Mouse (Mus musculus) cerebellum, postnatal 25 days (tissue): ENCODE results near the gene Trp53i13.
A peak's percentile ranks its signal among the peaks of the same experiment; 100 is the strongest.

ENCODE experiments used
- DNase-seq, 2 experiments: peaks; one replicate each; pipeline ENCODE4 v3.0.0; 2021; ENCODE audit warnings: mixed read lengths in 2 of 2

Gene Trp53i13

GRCm38 (mm10) chr11:77492311-77492871 is 23.4 kb downstream of the Trp53i13 start:
- peak; percentile 40 to 70 for DNase-seq

- peak; percentile 70 to 72 for DNase-seq
Measured at GRCm38 (mm10) chr11:77491502-77492291, 24.1 kb downstream of the Trp53i13 start.

- peak; percentile 89 to 94 for DNase-seq
Measured at GRCm38 (mm10) chr11:77491123-77491501, 24.7 kb downstream of the Trp53i13 start.

GRCm38 (mm10) chr11:77490451-77490850 is 25.3 kb downstream of the Trp53i13 start:
- peak in 1 of 2 experiments; percentile 17 for DNase-seq

- peak; percentile 89 to 91 for DNase-seq
Measured at GRCm38 (mm10) chr11:77489591-77490235, 26.1 kb downstream of the Trp53i13 start, which contains the start of gene Ankrd13b. Gene Ankrd13b (minus strand): TSS chr11:77489678.

GRCm38 (mm10) chr11:77488771-77489581 is 26.8 kb downstream of the Trp53i13 start:
- peak in 1 of 2 experiments; percentile 42 for DNase-seq

GRCm38 (mm10) chr11:77486798-77487197 is 29.0 kb downstream of the Trp53i13 start:
- peak; percentile 74 to 81 for DNase-seq

DNA sequence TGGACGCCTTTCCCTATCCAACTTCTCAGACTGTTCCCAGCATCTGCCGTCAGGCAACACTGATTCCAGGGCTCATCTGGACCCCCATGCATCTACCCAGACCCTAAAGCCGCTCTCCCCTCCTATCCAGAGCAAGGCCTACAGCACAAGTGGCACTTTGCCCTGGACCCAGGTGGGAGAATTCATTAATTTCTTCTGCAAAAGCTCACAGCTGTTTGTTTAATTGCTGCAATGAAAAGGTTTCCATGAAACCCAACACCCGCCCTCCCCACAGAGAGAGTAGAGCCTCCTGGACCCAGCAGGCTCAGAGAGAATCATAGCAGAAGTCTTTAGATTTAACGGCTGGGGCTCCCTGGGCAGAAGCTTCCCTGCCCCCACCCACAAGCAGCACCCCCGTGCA is 30.6 kb downstream of the Trp53i13 start:
- peak in 1 of 2 experiments; percentile 20 for DNase-seq

DNA sequence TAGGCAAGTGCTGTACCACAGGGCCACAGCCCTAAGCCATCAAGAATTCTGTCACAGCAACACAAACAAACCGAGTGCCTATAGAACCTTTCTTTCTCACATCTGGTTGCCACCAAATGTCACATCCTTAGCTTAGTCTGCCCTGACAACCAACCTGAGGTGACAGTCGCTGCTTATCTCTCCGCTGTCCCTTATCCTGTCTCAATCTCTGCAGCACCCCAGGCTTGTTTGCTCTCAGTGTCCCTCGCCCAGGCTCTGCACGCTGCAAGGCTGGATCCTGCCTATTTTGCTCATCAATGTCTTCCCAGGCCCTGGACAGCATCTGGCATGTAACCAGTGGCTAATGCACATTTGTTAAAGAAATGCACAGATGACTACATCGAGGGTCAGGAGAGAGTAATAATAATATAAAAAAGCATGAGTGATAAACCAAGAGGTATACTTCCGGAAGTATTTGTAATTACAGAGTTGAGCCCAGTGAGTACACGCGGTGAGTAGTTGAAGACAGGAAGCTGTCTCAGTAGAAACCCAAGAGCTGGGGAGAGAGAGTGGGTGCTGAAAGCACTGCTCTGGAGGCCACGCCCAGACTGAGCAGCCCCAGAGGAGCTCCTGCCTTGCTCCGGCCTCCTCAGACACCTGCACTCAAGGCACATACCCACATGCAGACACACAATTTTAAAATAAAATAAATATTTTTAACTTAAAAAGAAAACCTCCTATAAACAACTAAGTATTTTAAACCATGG is 32.1 kb downstream of the Trp53i13 start:
- DNase-seq = no peak

DNA sequence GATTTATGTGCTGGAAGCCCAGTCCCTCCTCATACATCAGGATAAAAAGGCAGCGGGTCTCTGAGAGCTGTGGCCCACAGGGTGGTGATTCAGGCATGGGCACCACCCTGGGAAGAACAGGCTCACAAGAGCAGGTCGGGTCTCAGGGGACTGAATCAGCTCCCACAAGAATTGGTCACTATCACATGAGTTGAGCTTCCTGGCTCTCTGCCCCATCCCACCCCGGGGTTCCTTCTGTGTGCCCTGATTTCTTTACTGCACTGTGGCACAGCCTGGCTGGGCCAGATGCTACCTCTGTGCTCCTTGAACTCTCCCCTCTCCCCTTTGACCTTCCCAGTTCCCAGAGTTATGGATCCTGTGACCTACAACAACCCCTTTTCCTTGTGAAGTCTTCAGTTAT is 32.7 kb downstream of the Trp53i13 start:
- DNase-seq = peak; percentile 40 to 60

DNA sequence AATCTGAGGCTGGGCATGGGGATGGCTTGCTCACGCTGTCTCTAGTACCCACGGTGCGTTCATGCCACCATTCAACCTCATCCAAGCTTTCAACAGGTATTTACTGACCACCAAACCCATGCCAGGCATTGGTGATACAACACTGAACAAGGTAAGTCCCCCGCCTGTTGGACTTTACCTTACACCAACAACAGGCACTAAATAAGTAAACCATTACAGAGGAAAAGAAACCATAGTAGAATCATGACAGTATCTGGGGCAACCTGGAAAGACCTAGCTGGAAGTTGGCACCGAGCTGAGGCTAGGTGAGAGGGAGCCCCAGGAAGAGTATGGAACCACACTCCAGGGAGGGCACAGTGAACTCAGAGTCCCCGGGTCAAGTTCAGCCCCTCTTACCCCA is 38.9 kb downstream of the Trp53i13 start:
- DNase-seq = no peak

- no peak for DNase-seq
Measured at GRCm38 (mm10) chr11:77476216-77476615, 39.6 kb downstream of the Trp53i13 start.

DNA sequence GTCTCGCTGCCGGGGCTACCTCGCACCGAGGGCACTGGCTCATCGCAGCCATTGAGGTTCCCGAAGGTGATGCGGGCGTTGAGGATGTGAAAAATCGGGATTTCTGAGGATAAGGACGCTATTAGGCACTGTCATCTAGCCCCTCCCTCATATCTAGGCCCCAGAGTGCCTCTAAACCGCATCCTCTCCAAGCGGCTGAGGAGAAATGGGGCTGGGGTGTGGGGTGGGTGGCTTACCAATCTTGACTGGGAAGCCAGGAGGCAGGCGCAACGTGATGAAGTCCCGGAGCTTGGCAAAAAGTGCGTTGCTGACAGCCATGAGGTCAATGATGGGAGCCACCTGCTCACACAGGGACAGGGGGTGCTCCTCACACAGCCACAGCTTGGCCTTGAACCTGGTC is 43.0 kb downstream of the Trp53i13 start:
- no peak for DNase-seq

DNA sequence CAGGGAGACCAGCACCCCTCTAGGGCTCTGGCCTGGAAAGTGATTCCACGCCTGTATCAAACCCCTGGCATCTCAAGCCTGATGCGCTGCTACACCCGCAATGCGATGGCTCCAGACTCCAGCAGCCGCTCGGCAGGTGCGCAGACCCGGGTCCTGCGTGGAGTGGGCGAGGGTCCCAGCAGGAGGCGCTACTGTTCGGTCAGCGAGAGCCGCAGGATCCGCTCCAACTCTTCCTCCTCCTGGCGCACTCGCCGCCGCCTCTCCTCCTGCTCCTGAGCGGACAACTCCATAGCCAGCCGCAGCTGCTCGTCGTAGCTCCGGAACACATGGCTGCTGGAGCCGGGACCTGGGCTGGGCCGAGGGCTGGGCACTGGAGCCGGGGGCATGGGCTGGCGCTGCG is 44.4 kb downstream of the Trp53i13 start:
- DNase-seq = no peak

DNA sequence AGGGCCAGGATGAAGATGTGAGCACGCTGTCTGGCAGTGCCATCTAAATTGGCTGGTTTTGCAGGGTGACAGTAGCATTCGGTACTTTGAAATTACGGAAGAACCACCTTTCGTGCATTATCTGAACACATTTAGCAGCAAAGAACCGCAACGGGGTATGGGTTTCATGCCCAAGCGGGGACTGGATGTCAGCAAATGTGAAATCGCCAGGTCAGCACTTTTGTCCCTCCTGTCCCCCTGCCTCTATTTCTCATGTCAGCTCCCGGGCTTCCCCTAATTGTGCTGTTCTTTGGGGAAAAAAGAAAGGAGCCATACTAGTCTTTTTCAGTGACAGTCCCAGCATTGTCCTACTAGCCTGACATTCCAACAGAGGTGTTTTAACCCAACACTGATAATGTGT is 47.4 kb downstream of the Trp53i13 start:
- no peak for DNase-seq

- DNase-seq = peak; percentile 83 to 90
Measured at GRCm38 (mm10) chr11:77467784-77468183, 48.0 kb downstream of the Trp53i13 start.

GRCm38 (mm10) chr11:77467157-77467556 is 48.6 kb downstream of the Trp53i13 start:
- DNase-seq = peak; percentile 67 to 83

DNA sequence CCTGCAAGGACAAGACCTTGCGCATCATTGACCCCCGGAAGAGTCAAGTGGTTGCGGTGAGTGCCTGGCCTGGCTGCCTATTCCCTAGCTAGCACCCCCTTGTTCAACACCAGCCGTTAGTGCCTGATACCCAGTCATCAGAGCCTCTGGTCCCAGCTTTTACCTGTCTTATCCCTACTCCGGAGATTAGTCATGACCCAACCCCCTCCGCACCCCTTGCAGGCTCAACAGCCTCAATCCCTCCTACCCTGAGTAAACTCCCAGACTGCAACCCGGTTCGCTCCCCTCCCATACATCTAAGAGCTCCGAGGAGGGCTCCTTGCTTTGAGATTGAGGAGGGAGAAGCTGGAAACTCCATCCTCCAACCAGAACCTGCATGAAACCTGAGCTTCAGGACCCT is 49.2 kb downstream of the Trp53i13 start:
- no peak for DNase-seq

DNA sequence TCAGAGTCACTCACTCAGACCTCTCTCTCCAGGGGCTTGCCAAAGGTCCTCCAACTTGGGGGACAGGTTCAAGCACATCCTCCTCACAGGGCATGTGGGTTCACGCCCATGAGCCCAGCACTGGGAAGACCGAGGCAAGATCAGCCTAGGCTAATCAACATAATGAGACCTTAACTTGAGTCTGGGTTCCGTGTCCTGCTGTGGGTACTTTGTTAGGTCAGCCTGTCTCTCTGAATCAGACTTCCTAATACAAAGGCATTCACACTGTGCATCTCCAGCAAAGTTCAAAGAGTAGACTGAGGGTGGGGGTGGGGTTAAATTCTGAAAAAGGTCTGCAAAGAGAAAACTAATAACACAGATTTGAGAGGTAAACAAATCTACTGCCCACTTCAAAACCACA is 50.7 kb downstream of the Trp53i13 start:
- DNase-seq = no peak

GRCm38 (mm10) chr11:77464684-77465083 is 51.1 kb downstream of the Trp53i13 start:
- DNase-seq = no peak

DNA sequence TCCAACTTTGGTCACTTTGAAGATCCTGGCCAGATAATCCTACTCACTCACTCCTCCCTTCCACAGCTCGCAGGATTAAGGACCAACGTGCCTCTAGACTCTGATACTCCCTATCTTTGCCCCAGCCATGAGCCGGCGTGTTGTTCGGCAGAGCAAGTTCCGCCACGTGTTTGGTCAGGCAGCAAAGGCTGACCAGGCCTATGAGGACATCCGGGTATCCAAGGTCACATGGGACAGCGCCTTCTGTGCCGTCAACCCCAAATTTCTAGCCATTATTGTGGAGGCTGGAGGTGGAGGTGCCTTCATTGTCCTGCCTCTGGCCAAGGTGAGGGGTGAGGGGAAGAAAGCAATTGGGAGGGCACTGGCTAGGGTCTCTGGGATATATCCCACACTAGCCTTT is 52.0 kb downstream of the Trp53i13 start:
- no peak for DNase-seq

GRCm38 (mm10) chr11:77463101-77463445 is 52.7 kb downstream of the Trp53i13 start:
- no peak for DNase-seq
